Mouse (Mus musculus) bone marrow, adult 2 months (tissue): Measurements from ENCODE around the gene Gramd1b.

ENCODE experiments used
- CTCF ChIP-seq: fragments of 200-500 bp; IDR thresholded peaks from 2 replicates; pipeline ENCODE4 v1.5.1; 2011; ENCODE audit warnings: low read length, control low read depth; ENCODE audit not compliant: control insufficient read depth, insufficient read depth
- POLR2A ChIP-seq: fragments of 200-500 bp; IDR thresholded peaks from 2 replicates; pipeline ENCODE4 v1.6.1; 2011; ENCODE audit warnings: low read depth, mild to moderate bottlenecking, control low read depth, low read length, borderline replicate concordance; ENCODE audit not compliant: control insufficient read depth

DNA sequence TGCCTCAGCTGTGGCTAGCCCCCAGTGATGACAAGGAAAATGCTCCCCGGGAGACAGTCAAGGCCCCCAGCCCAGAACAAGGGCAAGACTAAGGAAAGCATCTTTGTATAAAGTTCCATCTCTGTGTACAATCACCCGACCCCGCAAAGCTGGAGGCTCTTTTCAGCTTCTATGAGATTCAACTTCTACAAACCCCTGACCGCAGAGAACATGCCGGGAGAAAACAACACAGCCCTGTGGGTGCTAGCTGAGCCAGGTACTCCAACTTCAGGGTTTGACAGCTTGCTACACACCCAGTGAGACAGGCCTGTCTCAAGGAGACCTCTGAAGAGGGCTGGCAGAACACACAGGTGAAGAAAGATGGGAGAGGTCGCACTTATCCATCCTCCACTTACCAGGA lies 155.7 kb downstream of the Gramd1b start:
- no peak for TF ChIP-seq CTCF
- no peak for TF ChIP-seq POLR2A
